Mouse (Mus musculus) G1E-ER4 (cell line): Measurements from ENCODE around the gene Vmn2r10. TPM values are rescaled to one million over a fixed set of nuclear protein-coding genes. Genes with fewer than 3 reads are reported as not detected.
"Not testable (repeated sequence)": the region's sequence is repeated elsewhere in the genome, so short reads cannot be mapped to it uniquely, and the experiment has no call there.

Source experiments
- GATA1 ChIP-seq: IDR thresholded peaks from one replicate; pipeline ENCODE4 v1.8.0; 2012; ENCODE audit warnings: low read length, inconsistent platforms
- polyA plus RNA-seq: library from polyadenylated mRNA; stranded (reverse); fragments of >175 nt; gene quantifications from 2 replicates; pipeline ENCODE4 v1.2.3, GENCODE M21; 2012

The Vmn2r10 gene
- not detected in 2 replicates for polyA plus RNA-seq

- not testable (repeated sequence) for TF ChIP-seq GATA1
Observed at GRCm38 (mm10) chr5:109006427-109006826, at the start of gene Vmn2r10. Gene Vmn2r10, minus strand, starts transcription at chr5:109006527.

DNA sequence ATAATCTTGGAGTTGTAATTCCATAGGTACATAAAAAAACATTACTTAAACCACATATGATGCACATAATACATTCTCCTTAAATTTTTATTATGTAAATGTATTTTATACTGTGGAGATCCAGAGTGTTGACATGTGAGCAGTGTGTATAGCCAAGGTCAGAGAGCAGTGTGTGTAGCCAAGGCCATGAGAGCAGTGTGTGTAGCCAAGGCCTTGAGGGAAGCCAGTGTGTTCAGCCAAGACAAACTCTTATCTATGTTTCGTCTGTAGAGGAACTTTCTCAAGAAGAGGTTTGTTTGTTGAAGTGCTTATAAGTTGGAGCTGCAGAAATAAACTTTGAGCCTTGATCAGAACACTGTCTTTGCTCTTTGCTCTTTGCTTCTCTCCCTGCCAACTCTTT, 49.0 kb upstream of the Vmn2r10 start:
- no peak for TF ChIP-seq GATA1

- TF ChIP-seq GATA1: no peak
Observed at GRCm38 (mm10) chr5:109032591-109032990, 26.3 kb upstream of the Vmn2r10 start.

GRCm38 (mm10) chr5:108988924-108989323, 17.4 kb downstream of the Vmn2r10 start:
- TF ChIP-seq GATA1: no peak

Other genes starting within 250 kb of the Vmn2r10 start
- not detected in 2 replicates for gene Rnf212, start 231.5 kb downstream of the Vmn2r10 start, polyA plus RNA-seq
- gene Tmed11, start 211.2 kb downstream of the Vmn2r10 start, polyA plus RNA-seq: not detected in 2 replicates
- not detected in 2 replicates for gene Vmn2r8, start 197.7 kb downstream of the Vmn2r10 start, polyA plus RNA-seq
- gene Vmn2r9, start 153.9 kb downstream of the Vmn2r10 start, polyA plus RNA-seq: not detected in 2 replicates
- not detected in 2 replicates for gene Vmn2r11, start 53.0 kb upstream of the Vmn2r10 start, polyA plus RNA-seq
- not detected in 2 replicates for gene Vmn2r12, start 91.4 kb upstream of the Vmn2r10 start, polyA plus RNA-seq
- gene Vmn2r13, start 185.7 kb upstream of the Vmn2r10 start, polyA plus RNA-seq: not detected in 2 replicates
- gene Vmn2r14, start 218.2 kb upstream of the Vmn2r10 start, polyA plus RNA-seq: not detected in 2 replicates